Mouse (Mus musculus): Measurements from ENCODE around the gene Stx18. TPM values are rescaled to one million over a fixed set of nuclear protein-coding genes. Genes with fewer than 3 reads are reported as not detected.

Gene Stx18
- polyA plus RNA-seq, 1 experiment from 2014 or later: 34.0 TPM

- Histone ChIP-seq H3K27ac (ENCODE audit: low read depth) (no peak overlapping the region), H3K36me3 (ENCODE audit: control insufficient read depth, insufficient read depth, low read length) (peaks cover 16% of the 10 kb centered on the region), H3K9ac (ENCODE audit: low read length) (no peak overlapping the region), H3K4me1 (replicated peaks; ENCODE audit: control insufficient read depth, insufficient read depth, low read length) (no peaks in the 10 kb centered on the region), H3K4me3 (ENCODE audit: low read depth, low read length) (no peak overlapping the region), H3K9me3 (ENCODE audit: control insufficient read depth, low read length) (no peaks in the 10 kb centered on the region), H3K27me3 (replicated peaks; ENCODE audit: control insufficient read depth, insufficient read depth, low read length) (no peaks in the 10 kb centered on the region), H3K4me2 (ENCODE audit: low read length) (no peak overlapping the region)
- DNase-seq (ENCODE audit: low spot score): no peak
- 80% methylated on average over 13 of the region's 13 CpGs for WGBS
- no peak for ATAC-seq (replicated peaks; ENCODE audit: low FRiP score, low TSS enrichment, low read depth)
Observed at GRCm38 (mm10) chr5:38126519-38127306, 88.2 kb downstream of the Stx18 start.

GRCm38 (mm10) chr5:38129339-38129738, 90.8 kb downstream of the Stx18 start:
- H3K36me3 ChIP-seq (ENCODE audit: control insufficient read depth, insufficient read depth, low read length): peaks cover 14% of the 10 kb centered on the region
- H3K27ac ChIP-seq (ENCODE audit: low read depth): no peak overlapping the region
- no peaks in the 10 kb centered on the region for H3K9me3 ChIP-seq (ENCODE audit: control insufficient read depth, low read length)
- WGBS: 86% methylated on average over 2 of the region's 2 CpGs
- ATAC-seq (replicated peaks; ENCODE audit: low FRiP score, low TSS enrichment, low read depth): no peak
- no peaks in the 10 kb centered on the region for H3K4me1 ChIP-seq (replicated peaks; ENCODE audit: control insufficient read depth, insufficient read depth, low read length)
- no peak overlapping the region for H3K9ac ChIP-seq (ENCODE audit: low read length)
- DNase-seq (ENCODE audit: low spot score): no peak
- H3K4me2 ChIP-seq (ENCODE audit: low read length): no peak overlapping the region
- H3K4me3 ChIP-seq (ENCODE audit: low read depth, low read length): no peak overlapping the region
- no peaks in the 10 kb centered on the region for H3K27me3 ChIP-seq (replicated peaks; ENCODE audit: control insufficient read depth, insufficient read depth, low read length)

- ATAC-seq (replicated peaks; ENCODE audit: low FRiP score, low TSS enrichment, low read depth): no peak
- no peak overlapping the region for H3K27ac ChIP-seq (ENCODE audit: low read depth)
- H3K4me2 ChIP-seq (ENCODE audit: low read length): no peak overlapping the region
- 94% methylated on average over 9 of the region's 9 CpGs for WGBS
- no peaks in the 10 kb centered on the region for H3K27me3 ChIP-seq (replicated peaks; ENCODE audit: control insufficient read depth, insufficient read depth, low read length)
- no peaks in the 10 kb centered on the region for H3K4me1 ChIP-seq (replicated peaks; ENCODE audit: control insufficient read depth, insufficient read depth, low read length)
- peaks cover 40% of the 10 kb centered on the region for H3K36me3 ChIP-seq (ENCODE audit: control insufficient read depth, insufficient read depth, low read length)
- DNase-seq (ENCODE audit: low spot score): no peak
- no peaks in the 10 kb centered on the region for H3K9me3 ChIP-seq (ENCODE audit: control insufficient read depth, low read length)
- no peak overlapping the region for H3K9ac ChIP-seq (ENCODE audit: low read length)
- no peak overlapping the region for H3K4me3 ChIP-seq (ENCODE audit: low read depth, low read length)
Observed at GRCm38 (mm10) chr5:38136247-38136646, 97.7 kb downstream of the Stx18 start.

- ATAC-seq (replicated peaks; ENCODE audit: low FRiP score, low TSS enrichment, low read depth): no peak
- H3K9ac ChIP-seq (ENCODE audit: low read length): no peak overlapping the region
- H3K4me1 ChIP-seq (replicated peaks; ENCODE audit: control insufficient read depth, insufficient read depth, low read length): no peaks in the 10 kb centered on the region
- 87% methylated on average over 9 of the region's 9 CpGs for WGBS
- no peak overlapping the region for H3K27ac ChIP-seq (ENCODE audit: low read depth)
- peaks cover 44% of the 10 kb centered on the region for H3K36me3 ChIP-seq (ENCODE audit: control insufficient read depth, insufficient read depth, low read length)
- H3K4me2 ChIP-seq (ENCODE audit: low read length): no peak overlapping the region
- no peaks in the 10 kb centered on the region for H3K27me3 ChIP-seq (replicated peaks; ENCODE audit: control insufficient read depth, insufficient read depth, low read length)
- DNase-seq (ENCODE audit: low spot score): no peak
- H3K9me3 ChIP-seq (ENCODE audit: control insufficient read depth, low read length): no peaks in the 10 kb centered on the region
- H3K4me3 ChIP-seq (ENCODE audit: low read depth, low read length): no peak overlapping the region
Observed at GRCm38 (mm10) chr5:38137163-38137562, 98.6 kb downstream of the Stx18 start.

GRCm38 (mm10) chr5:38140893-38141292, 102.4 kb downstream of the Stx18 start:
- WGBS: 80% methylated on average over 6 of the region's 6 CpGs
- Histone ChIP-seq H3K36me3 (ENCODE audit: control insufficient read depth, insufficient read depth, low read length) (peaks cover 69% of the 10 kb centered on the region), H3K9me3 (ENCODE audit: control insufficient read depth, low read length) (no peaks in the 10 kb centered on the region), H3K4me3 (ENCODE audit: low read depth, low read length) (no peak overlapping the region), H3K4me1 (replicated peaks; ENCODE audit: control insufficient read depth, insufficient read depth, low read length) (no peaks in the 10 kb centered on the region), H3K27ac (ENCODE audit: low read depth) (no peak overlapping the region), H3K27me3 (replicated peaks; ENCODE audit: control insufficient read depth, insufficient read depth, low read length) (no peaks in the 10 kb centered on the region), H3K9ac (ENCODE audit: low read length) (no peak overlapping the region), H3K4me2 (ENCODE audit: low read length) (no peak overlapping the region)
- no peak for ATAC-seq (replicated peaks; ENCODE audit: low FRiP score, low TSS enrichment, low read depth)
- no peak for DNase-seq (ENCODE audit: low spot score)

- WGBS: 87% methylated on average over 6 of the region's 6 CpGs
- no peak overlapping the region for H3K27ac ChIP-seq (ENCODE audit: low read depth)
Observed at GRCm38 (mm10) chr5:38146524-38146923, 108.0 kb downstream of the Stx18 start.

GRCm38 (mm10) chr5:38151264-38151663, 112.7 kb downstream of the Stx18 start:
- peaks cover 53% of the 10 kb centered on the region for H3K36me3 ChIP-seq (ENCODE audit: control insufficient read depth, insufficient read depth, low read length)
- WGBS: 50% methylated on average over 3 of the region's 3 CpGs
- H3K27me3 ChIP-seq (replicated peaks; ENCODE audit: control insufficient read depth, insufficient read depth, low read length): no peaks in the 10 kb centered on the region
- DNase-seq (ENCODE audit: low spot score) (no peak), ATAC-seq (replicated peaks; ENCODE audit: low FRiP score, low TSS enrichment, low read depth) (no peak)
- H3K4me1 ChIP-seq (replicated peaks; ENCODE audit: control insufficient read depth, insufficient read depth, low read length): no peaks in the 10 kb centered on the region
- H3K4me2 ChIP-seq (ENCODE audit: low read length): no peak overlapping the region
- H3K9me3 ChIP-seq (ENCODE audit: control insufficient read depth, low read length): no peaks in the 10 kb centered on the region
- H3K4me3 ChIP-seq (ENCODE audit: low read depth, low read length): no peak overlapping the region
- H3K9ac ChIP-seq (ENCODE audit: low read length): no peak overlapping the region
- H3K27ac ChIP-seq (ENCODE audit: low read depth): no peak overlapping the region

More at GRCm38 (mm10) chr5:38146524-38146923, 108.0 kb downstream of the Stx18 start:
- H3K4me2 ChIP-seq (ENCODE audit: low read length): no peak overlapping the region
- no peaks in the 10 kb centered on the region for H3K9me3 ChIP-seq (ENCODE audit: control insufficient read depth, low read length)
- H3K4me1 ChIP-seq (replicated peaks; ENCODE audit: control insufficient read depth, insufficient read depth, low read length): no peaks in the 10 kb centered on the region
- ATAC-seq (replicated peaks; ENCODE audit: low FRiP score, low TSS enrichment, low read depth) (no peak), DNase-seq (ENCODE audit: low spot score) (no peak)
- H3K9ac ChIP-seq (ENCODE audit: low read length): no peak overlapping the region
- H3K36me3 ChIP-seq (ENCODE audit: control insufficient read depth, insufficient read depth, low read length): peaks cover 56% of the 10 kb centered on the region
- H3K4me3 ChIP-seq (ENCODE audit: low read depth, low read length): no peak overlapping the region
- no peaks in the 10 kb centered on the region for H3K27me3 ChIP-seq (replicated peaks; ENCODE audit: control insufficient read depth, insufficient read depth, low read length)

GRCm38 (mm10) chr5:38152201-38153108, 113.9 kb downstream of the Stx18 start:
- 85% methylated on average over 9 of the region's 10 CpGs for WGBS
- H3K36me3 ChIP-seq (ENCODE audit: control insufficient read depth, insufficient read depth, low read length): peaks cover 59% of the 10 kb centered on the region
- no peak for ATAC-seq (replicated peaks; ENCODE audit: low FRiP score, low TSS enrichment, low read depth)

More at GRCm38 (mm10) chr5:38152201-38153108, 113.9 kb downstream of the Stx18 start:
- no peaks in the 10 kb centered on the region for H3K27me3 ChIP-seq (replicated peaks; ENCODE audit: control insufficient read depth, insufficient read depth, low read length)
- H3K9ac ChIP-seq (ENCODE audit: low read length): no peak overlapping the region
- H3K4me2 ChIP-seq (ENCODE audit: low read length): no peak overlapping the region
- no peak overlapping the region for H3K4me3 ChIP-seq (ENCODE audit: low read depth, low read length)
- H3K9me3 ChIP-seq (ENCODE audit: control insufficient read depth, low read length): no peaks in the 10 kb centered on the region
- DNase-seq (ENCODE audit: low spot score): no peak
- no peak overlapping the region for H3K27ac ChIP-seq (ENCODE audit: low read depth)
- no peaks in the 10 kb centered on the region for H3K4me1 ChIP-seq (replicated peaks; ENCODE audit: control insufficient read depth, insufficient read depth, low read length)

Data from intestine, embryonic 14.5 days (tissue).